Comparison of ENCODE assay signal across 17 mouse cellular contexts in the genomic region with DNA sequence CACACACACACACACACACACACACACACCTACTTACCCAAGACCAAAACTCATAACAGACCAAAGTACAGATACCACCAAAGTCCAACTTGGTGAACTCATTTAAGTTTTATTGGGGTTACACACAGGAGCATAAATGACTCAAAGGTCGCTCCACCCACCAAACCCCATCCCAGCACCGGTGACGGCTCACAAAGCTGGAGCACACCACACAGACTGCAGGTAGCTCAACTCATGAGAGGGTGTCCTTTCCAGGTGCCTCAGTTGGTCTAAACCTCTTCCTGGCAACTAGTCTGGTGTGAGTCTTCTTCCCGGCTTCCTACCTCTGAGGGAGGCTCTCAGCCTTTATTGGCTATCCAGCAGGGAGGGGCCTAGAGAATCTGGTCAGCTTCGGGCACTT.
"Had no signal": no experiment of that assay in that cellular context is flagged by ENCODE, and none has a peak within 500 bp of the region (broad histone marks: within the 10 kb centered on the region; RNA-seq: fewer than 3 reads in every experiment).

No protein-coding gene starts in this region.

- H3K4me3 ChIP-seq: limb, embryonic 12.5 days; limb, embryonic 15.5 days; midbrain, embryonic 10.5 days; midbrain, embryonic 13.5 days had no signal

- H3K4me1 ChIP-seq: limb, embryonic 12.5 days had no signal

- H3K9ac ChIP-seq: limb, embryonic 12.5 days; limb, embryonic 15.5 days; liver, embryonic 14.5 days; liver, postnatal 0 days; lung, embryonic 14.5 days; midbrain, embryonic 13.5 days had no signal

- H3K36me3 ChIP-seq: limb, embryonic 15.5 days; midbrain, embryonic 10.5 days; midbrain, embryonic 13.5 days had no signal

- ATAC-seq: liver, postnatal 0 days; lung, postnatal 0 days; midbrain, embryonic 13.5 days had no signal

- H3K4me2 ChIP-seq: limb, embryonic 12.5 days; limb, embryonic 15.5 days; liver, embryonic 11.5 days; lung, embryonic 14.5 days; midbrain, embryonic 13.5 days had no signal

- H3K9me3 ChIP-seq: limb, embryonic 15.5 days; midbrain, embryonic 13.5 days had no signal

- DNase-seq: left cerebral cortex, postnatal 4 days; liver, postnatal 0 days; lung, embryonic 14.5 days; retina, postnatal 1 day; right cerebral cortex, postnatal 25 days; thymus, adult 2 months; thymus, postnatal 14 days; thymus, postnatal 4 days had no signal

- H3K27ac ChIP-seq: limb, embryonic 12.5 days; limb, embryonic 15.5 days; liver, embryonic 14.5 days; macrophage; midbrain, embryonic 10.5 days; midbrain, embryonic 13.5 days; stomach, postnatal 0 days had no signal
